ENCODE assay signal across 11 mouse cellular contexts in genomic region chr19:5052166-5052822, GRCm38 (mm10). TPM values are rescaled to one million over a fixed set of nuclear protein-coding genes. Genes with fewer than 3 reads are reported as not detected.
DNase-seq lines count a peak whose midpoint lies in the region; ATAC-seq and TF ChIP-seq lines count a peak whose summit lies in the region.
"Had no signal": no experiment of that assay in that cellular context is flagged by ENCODE, and none has a peak within 500 bp of the region (broad histone marks: within the 10 kb centered on the region; RNA-seq: fewer than 3 reads in every experiment).

No protein-coding gene starts in this region.

- intact Hi-C loops in heart, postnatal 14 days (cut with DNase I), result no loop called here
- intact Hi-C loops in left cerebral cortex, postnatal 14 days (cut with DNase I), result no loop called here

- peak overlapping the region; percentile 67 for H3K4me2 ChIP-seq in heart, embryonic 12.5 days

- no peak for ATAC-seq in heart, embryonic 12.5 days (ENCODE audit: insufficient number of reproducible peaks, low FRiP score)

- H3K9ac ChIP-seq in heart, embryonic 12.5 days, result peak overlapping the region; percentile 44
- H3K9ac ChIP-seq in ES-Bruce4 (ENCODE audit: low read depth, poor library complexity, severe bottlenecking), result no peak overlapping the region

- H3K4me1 ChIP-seq in heart, embryonic 12.5 days (replicated peaks), result peaks cover 38% of the 10 kb centered on the region
- peaks cover 7% of the 10 kb centered on the region for H3K4me1 ChIP-seq in ES-Bruce4 (ENCODE audit: control insufficient read depth, insufficient read depth, low read length)
- H3K4me1 ChIP-seq in embryonic facial prominence, embryonic 10.5 days, result peaks cover 48% of the 10 kb centered on the region

- no peaks in the 10 kb centered on the region for H3K9me3 ChIP-seq in heart, embryonic 12.5 days (replicated peaks)
- H3K9me3 ChIP-seq in ES-Bruce4 (replicated peaks; ENCODE audit: control insufficient read depth, insufficient read depth, low read length, poor library complexity, severe bottlenecking), result no peaks in the 10 kb centered on the region
- no peaks in the 10 kb centered on the region for H3K9me3 ChIP-seq in embryonic facial prominence, embryonic 10.5 days
- H3K9me3 ChIP-seq: megakaryocyte, embryonic 14.5 days had no signal

- 0 out of 2 replicates have a peak overlapping the region, but pooled peaks have one; percentile 42 for H3K27ac ChIP-seq in heart, embryonic 12.5 days (ENCODE audit: poor library complexity, severe bottlenecking)
- no peak overlapping the region for H3K27ac ChIP-seq in ES-Bruce4 (ENCODE audit: insufficient read depth, low read length)
- H3K27ac ChIP-seq in embryonic facial prominence, embryonic 10.5 days (replicated peaks), result peak overlapping the region; percentile 37; the same call in 1 of the 2 replicates

- DNase-seq in heart, postnatal 14 days, result no peak
- peak; percentile 29 to 69 for DNase-seq in left cerebral cortex, adult 8-10 months (ENCODE audit: low spot score in 2 of 2)
- DNase-seq in left cerebral cortex, postnatal 14 days (ENCODE audit: low spot score in 2 of 2), result no peak
- no peak for DNase-seq in embryonic facial prominence, embryonic 10.5 days (ENCODE audit: low spot score)
- no peak for DNase-seq in T-cell, adult 2 months (ENCODE audit: low spot score)
- no peak for DNase-seq in kidney, adult 9 months
- DNase-seq: adrenal gland, adult 8-10 months; gastrocnemius, postnatal 25 days had no signal

- no peak for TF ChIP-seq EP300 in ES-Bruce4 (IDR thresholded peaks at IDR 0.05; ENCODE audit: insufficient read depth, low read depth, low read length)

- peaks cover 33% of the 10 kb centered on the region for H3K27me3 ChIP-seq in heart, embryonic 12.5 days (replicated peaks)
- no peaks in the 10 kb centered on the region for H3K27me3 ChIP-seq in ES-Bruce4 (ENCODE audit: control insufficient read depth, insufficient read depth, low read length, poor library complexity, severe bottlenecking)
- H3K27me3 ChIP-seq in embryonic facial prominence, embryonic 10.5 days (replicated peaks; ENCODE audit: low read depth, poor library complexity, severe bottlenecking), result peaks cover 56% of the 10 kb centered on the region

- no peak for TF ChIP-seq CTCF in ES-Bruce4 (IDR thresholded peaks at IDR 0.05; ENCODE audit: low read depth, low read length)

- WGBS in heart, embryonic 12.5 days, result 27% methylated on average over 25 of the region's 25 CpGs
- 25% methylated on average over 25 of the region's 25 CpGs for WGBS in embryonic facial prominence, embryonic 10.5 days

- H3K36me3 ChIP-seq in heart, embryonic 12.5 days, result peaks cover 29% of the 10 kb centered on the region
- no peaks in the 10 kb centered on the region for H3K36me3 ChIP-seq in ES-Bruce4 (ENCODE audit: control insufficient read depth, insufficient read depth, low read length, poor library complexity, severe bottlenecking)
- H3K36me3 ChIP-seq in embryonic facial prominence, embryonic 10.5 days (replicated peaks), result peaks cover 28% of the 10 kb centered on the region

- no peak for TF ChIP-seq POLR2A in ES-Bruce4 (IDR thresholded peaks at IDR 0.05; ENCODE audit: insufficient read depth, low read length)

- peak overlapping the region; percentile 45 for H3K4me3 ChIP-seq in heart, embryonic 12.5 days
- H3K4me3 ChIP-seq in ES-Bruce4 (ENCODE audit: low read depth, low read length), result peak overlapping the region; percentile 14
- H3K4me3 ChIP-seq in embryonic facial prominence, embryonic 10.5 days, result peak overlapping the region; percentile 44
- H3K4me3 ChIP-seq: megakaryocyte, embryonic 14.5 days had no signal

RNA-seq across cellular contexts. Expression of gene Rin1, which starts 2.0 kb away (rescaled TPM):
- 4.7 and 6.2 TPM in 2 replicates for polyA plus RNA-seq in heart, embryonic 12.5 days (2016; fragmentation: Nextera tagmentation; extraction: Ambion mirVana)
- 1 to 10 TPM; 1.8 TPM for total RNA-seq in heart, postnatal 14 days (2021)
- total RNA-seq in left cerebral cortex, adult 8-10 months (2022), result 10 to 100 TPM; 72.9 to 88.1 (median 78.2) TPM
- total RNA-seq in left cerebral cortex, postnatal 14 days (2021), result 10 to 100 TPM; 59.6 to 66.7 TPM
- 19.2 and 22.7 TPM in 2 replicates for polyA plus RNA-seq in ES-Bruce4 (2011; ENCODE audit: insufficient read depth, insufficient read length, low read depth, missing spikeins)
- 2.4 and 3.2 TPM in 2 replicates for polyA plus RNA-seq in embryonic facial prominence, embryonic 10.5 days (2016; fragmentation: Nextera tagmentation; extraction: Ambion mirVana)

RNA-seq across cellular contexts. Expression of gene Brms1, which starts 11.1 kb away (rescaled TPM):
- polyA plus RNA-seq in heart, embryonic 12.5 days (2016; fragmentation: Nextera tagmentation; extraction: Ambion mirVana), result 28.1 and 28.3 TPM in 2 replicates
- 10 to 100 TPM; 12.9 to 14.8 TPM for total RNA-seq in heart, postnatal 14 days (2021)
- 10 to 100 TPM; 23.7 to 29.7 (median 25.4) TPM for total RNA-seq in left cerebral cortex, adult 8-10 months (2022)
- total RNA-seq in left cerebral cortex, postnatal 14 days (2021), result 10 to 100 TPM; 14.7 to 15.1 TPM
- polyA plus RNA-seq in ES-Bruce4 (2011; ENCODE audit: insufficient read depth, insufficient read length, low read depth, missing spikeins), result 22.3 and 24.0 TPM in 2 replicates
- 72.6 and 82.4 TPM in 2 replicates for polyA plus RNA-seq in embryonic facial prominence, embryonic 10.5 days (2016; fragmentation: Nextera tagmentation; extraction: Ambion mirVana)

RNA-seq across cellular contexts. Expression of gene AC124502.3, which starts 13.6 kb away (rescaled TPM):
- 1.6 and 2.0 TPM in 2 replicates for polyA plus RNA-seq in heart, embryonic 12.5 days (2016; fragmentation: Nextera tagmentation; extraction: Ambion mirVana)
- total RNA-seq in heart, postnatal 14 days (2021), result 1 to 10 TPM in 1 of 2 experiments, under 1 TPM in 1; 0.98 to 1.8 TPM
- 1 to 10 TPM; 3.2 to 6.4 (median 4.7) TPM for total RNA-seq in left cerebral cortex, adult 8-10 months (2022)
- total RNA-seq in left cerebral cortex, postnatal 14 days (2021), result 1 to 10 TPM; 4.8 to 6.2 TPM
- not detected in 2 replicates for polyA plus RNA-seq in ES-Bruce4 (2011; ENCODE audit: insufficient read depth, insufficient read length, low read depth, missing spikeins)
- 3.1 and 4.2 TPM in 2 replicates for polyA plus RNA-seq in embryonic facial prominence, embryonic 10.5 days (2016; fragmentation: Nextera tagmentation; extraction: Ambion mirVana)

RNA-seq across cellular contexts. Expression of gene B4gat1, which starts 13.7 kb away (rescaled TPM):
- 48.2 and 49.1 TPM in 2 replicates for polyA plus RNA-seq in heart, embryonic 12.5 days (2016; fragmentation: Nextera tagmentation; extraction: Ambion mirVana)
- 10 to 100 TPM; 40.8 to 44.4 TPM for total RNA-seq in heart, postnatal 14 days (2021)
- total RNA-seq in left cerebral cortex, adult 8-10 months (2022), result 100 to 1,000 TPM; 129 to 141 (median 138) TPM
- total RNA-seq in left cerebral cortex, postnatal 14 days (2021), result 100 to 1,000 TPM; 148 to 151 TPM
- polyA plus RNA-seq in ES-Bruce4 (2011; ENCODE audit: insufficient read depth, insufficient read length, low read depth, missing spikeins), result 8.9 and 10.9 TPM in 2 replicates
- 34.7 and 36.1 TPM in 2 replicates for polyA plus RNA-seq in embryonic facial prominence, embryonic 10.5 days (2016; fragmentation: Nextera tagmentation; extraction: Ambion mirVana)

RNA-seq across cellular contexts. Expression of gene Cd248, which starts 15.6 kb away (rescaled TPM):
- 21.4 and 23.0 TPM in 2 replicates for polyA plus RNA-seq in heart, embryonic 12.5 days (2016; fragmentation: Nextera tagmentation; extraction: Ambion mirVana)
- total RNA-seq in heart, postnatal 14 days (2021), result 10 to 100 TPM; 21.3 to 23.9 TPM
- total RNA-seq in left cerebral cortex, adult 8-10 months (2022), result 1 to 10 TPM; 5.3 to 6.6 (median 6.1) TPM
- 1 to 10 TPM; 9.0 to 9.4 TPM for total RNA-seq in left cerebral cortex, postnatal 14 days (2021)
- polyA plus RNA-seq in ES-Bruce4 (2011; ENCODE audit: insufficient read depth, insufficient read length, low read depth, missing spikeins), result 3.1 and 3.7 TPM in 2 replicates
- polyA plus RNA-seq in embryonic facial prominence, embryonic 10.5 days (2016; fragmentation: Nextera tagmentation; extraction: Ambion mirVana), result 32.3 and 37.0 TPM in 2 replicates

Comparison
In these comparisons a context has a peak if more than half of its experiments do, and no peak if none do; other contexts are left out.
1. DNase-seq: peak in left cerebral cortex, adult 8-10 months (2 of 2); none in heart, postnatal 14 days (0 of 2), left cerebral cortex, postnatal 14 days (0 of 2), embryonic facial prominence, embryonic 10.5 days (single experiment), T-cell, adult 2 months (single experiment) and kidney, adult 9 months (single experiment).
2. RNA of gene Rin1, which starts 2.0 kb away (total RNA-seq): 72.9 to 88.1 TPM in left cerebral cortex, adult 8-10 months and 59.6 to 66.7 TPM in left cerebral cortex, postnatal 14 days; 1.8 TPM in heart, postnatal 14 days; every median in the first group is over 10 times any median in the second.
3. Peak in every context shown above with its lines, with median percentiles within 50 percentile points of each other: H3K4me3 ChIP-seq.